Mouse (Mus musculus): ENCODE measurements around the gene Bud23. TPM values are rescaled to one million over a fixed set of nuclear protein-coding genes. Genes with fewer than 3 reads are reported as not detected.

The Bud23 gene
- polyA plus RNA-seq, 1 experiment from 2014 or later = 43.0 TPM

GRCm38 (mm10) chr5:135015497-135015896 is 49.3 kb downstream of the Bud23 start:
- ATAC-seq (ENCODE audit: low read depth) = no peak; the same call in 1 of the 2 replicates
- no peak overlapping the region for H3K4me2 ChIP-seq (ENCODE audit: low read depth, low read length)
- no peaks in the 10 kb centered on the region for H3K9me3 ChIP-seq (replicated peaks; ENCODE audit: control insufficient read depth, low read length)
- H3K27me3 ChIP-seq (ENCODE audit: control insufficient read depth, insufficient read depth, low read depth, low read length) = no peaks in the 10 kb centered on the region
- WGBS (ENCODE audit: insufficient replicate concordance) = 15% methylated on average over 7 of the region's 7 CpGs
- H3K4me1 ChIP-seq (ENCODE audit: control insufficient read depth, low read depth, low read length) = peaks cover 16% of the 10 kb centered on the region
- H3K36me3 ChIP-seq (ENCODE audit: control insufficient read depth, insufficient read depth) = no peaks in the 10 kb centered on the region
- no peak overlapping the region for H3K4me3 ChIP-seq (ENCODE audit: low read depth, low read length)
- H3K27ac ChIP-seq (ENCODE audit: low read length) = no peak overlapping the region
- no peak overlapping the region for H3K9ac ChIP-seq (ENCODE audit: low read depth, low read length)

GRCm38 (mm10) chr5:135012671-135013441 is 51.9 kb downstream of the Bud23 start:
- ATAC-seq (ENCODE audit: low read depth) = no peak
- 17% methylated on average over 16 of the region's 16 CpGs for WGBS (ENCODE audit: insufficient replicate concordance)
- Histone ChIP-seq H3K9ac (ENCODE audit: low read depth, low read length) (no peak overlapping the region), H3K4me1 (ENCODE audit: control insufficient read depth, low read depth, low read length) (peaks cover 33% of the 10 kb centered on the region), H3K36me3 (ENCODE audit: control insufficient read depth, insufficient read depth) (no peaks in the 10 kb centered on the region), H3K4me2 (ENCODE audit: low read depth, low read length) (no peak overlapping the region), H3K4me3 (ENCODE audit: low read depth, low read length) (no peak overlapping the region), H3K27ac (ENCODE audit: low read length) (no peak overlapping the region), H3K9me3 (replicated peaks; ENCODE audit: control insufficient read depth, low read length) (no peaks in the 10 kb centered on the region), H3K27me3 (ENCODE audit: control insufficient read depth, insufficient read depth, low read depth, low read length) (no peaks in the 10 kb centered on the region)

GRCm38 (mm10) chr5:135011809-135012613 is 52.7 kb downstream of the Bud23 start:
- H3K4me2 ChIP-seq (ENCODE audit: low read depth, low read length) = no peak overlapping the region
- H3K27ac ChIP-seq (ENCODE audit: low read length) = no peak overlapping the region
- no peak overlapping the region for H3K4me3 ChIP-seq (ENCODE audit: low read depth, low read length)
- H3K9ac ChIP-seq (ENCODE audit: low read depth, low read length) = no peak overlapping the region
- H3K27me3 ChIP-seq (ENCODE audit: control insufficient read depth, insufficient read depth, low read depth, low read length) = no peaks in the 10 kb centered on the region
- H3K9me3 ChIP-seq (replicated peaks; ENCODE audit: control insufficient read depth, low read length) = no peaks in the 10 kb centered on the region
- H3K4me1 ChIP-seq (ENCODE audit: control insufficient read depth, low read depth, low read length) = peaks cover 35% of the 10 kb centered on the region
- H3K36me3 ChIP-seq (ENCODE audit: control insufficient read depth, insufficient read depth) = no peaks in the 10 kb centered on the region
- ATAC-seq (ENCODE audit: low read depth) = no peak
- 62% methylated on average over 26 of the region's 26 CpGs for WGBS (ENCODE audit: insufficient replicate concordance)

- Histone ChIP-seq H3K36me3 (ENCODE audit: control insufficient read depth, insufficient read depth) (no peaks in the 10 kb centered on the region), H3K4me2 (ENCODE audit: low read depth, low read length) (no peak overlapping the region), H3K4me1 (ENCODE audit: control insufficient read depth, low read depth, low read length) (peaks cover 33% of the 10 kb centered on the region), H3K27ac (ENCODE audit: low read length) (no peak overlapping the region), H3K27me3 (ENCODE audit: control insufficient read depth, insufficient read depth, low read depth, low read length) (no peaks in the 10 kb centered on the region), H3K9ac (ENCODE audit: low read depth, low read length) (no peak overlapping the region), H3K4me3 (ENCODE audit: low read depth, low read length) (no peak overlapping the region), H3K9me3 (replicated peaks; ENCODE audit: control insufficient read depth, low read length) (no peaks in the 10 kb centered on the region)
- ATAC-seq (ENCODE audit: low read depth) = no peak
- WGBS (ENCODE audit: insufficient replicate concordance) = 79% methylated on average over 25 of the region's 25 CpGs
Observed at GRCm38 (mm10) chr5:135010841-135011743, 53.7 kb downstream of the Bud23 start.

GRCm38 (mm10) chr5:135010320-135010709 is 54.4 kb downstream of the Bud23 start:
- 46% methylated on average over 7 of the region's 7 CpGs for WGBS (ENCODE audit: insufficient replicate concordance)
- no peaks in the 10 kb centered on the region for H3K27me3 ChIP-seq (ENCODE audit: control insufficient read depth, insufficient read depth, low read depth, low read length)
- H3K36me3 ChIP-seq (ENCODE audit: control insufficient read depth, insufficient read depth) = no peaks in the 10 kb centered on the region
- H3K4me1 ChIP-seq (ENCODE audit: control insufficient read depth, low read depth, low read length) = peaks cover 33% of the 10 kb centered on the region
- peak overlapping the region; percentile 71 for H3K9ac ChIP-seq (ENCODE audit: low read depth, low read length)
- peak overlapping the region; percentile 99 for H3K4me2 ChIP-seq (ENCODE audit: low read depth, low read length)
- H3K4me3 ChIP-seq (ENCODE audit: low read depth, low read length) = peak overlapping the region; percentile 64
- H3K9me3 ChIP-seq (replicated peaks; ENCODE audit: control insufficient read depth, low read length) = no peaks in the 10 kb centered on the region
- peak overlapping the region; percentile 91 for H3K27ac ChIP-seq (ENCODE audit: low read length)
- ATAC-seq (ENCODE audit: low read depth) = no peak

GRCm38 (mm10) chr5:135009590-135010319 is 55.0 kb downstream of the Bud23 start:
- ATAC-seq (ENCODE audit: low read depth) = peak; percentile 62

GRCm38 (mm10) chr5:135008671-135009589 is 55.8 kb downstream of the Bud23 start, which contains the start of gene Abhd11:
Gene Abhd11 (plus strand): TSS chr5:135009152.
- Histone ChIP-seq H3K27me3 (ENCODE audit: control insufficient read depth, insufficient read depth, low read depth, low read length) (no peaks in the 10 kb centered on the region), H3K9ac (ENCODE audit: low read depth, low read length) (peak within 1 kb of the TSS; percentile 80), H3K36me3 (ENCODE audit: control insufficient read depth, insufficient read depth) (no peaks in the 10 kb centered on the region), H3K27ac (ENCODE audit: low read length) (peak within 1 kb of the TSS; percentile 93), H3K4me2 (ENCODE audit: low read depth, low read length) (peak within 1 kb of the TSS; percentile 99), H3K9me3 (replicated peaks; ENCODE audit: control insufficient read depth, low read length) (no peaks in the 10 kb centered on the region), H3K4me3 (ENCODE audit: low read depth, low read length) (peak within 1 kb of the TSS; percentile 64), H3K4me1 (ENCODE audit: control insufficient read depth, low read depth, low read length) (peaks cover 33% of the 10 kb centered on the region)
- peak; percentile 83 for ATAC-seq (ENCODE audit: low read depth)
- under 1% methylated on average over 52 of the region's 52 CpGs for WGBS (ENCODE audit: insufficient replicate concordance)

More at GRCm38 (mm10) chr5:135009590-135010319, 55.0 kb downstream of the Bud23 start:
- no peaks in the 10 kb centered on the region for H3K27me3 ChIP-seq (ENCODE audit: control insufficient read depth, insufficient read depth, low read depth, low read length)
- no peaks in the 10 kb centered on the region for H3K36me3 ChIP-seq (ENCODE audit: control insufficient read depth, insufficient read depth)
- H3K4me1 ChIP-seq (ENCODE audit: control insufficient read depth, low read depth, low read length) = peaks cover 33% of the 10 kb centered on the region
- H3K9ac ChIP-seq (ENCODE audit: low read depth, low read length) = peak overlapping the region; percentile 71
- H3K4me3 ChIP-seq (ENCODE audit: low read depth, low read length) = peak overlapping the region; percentile 64
- H3K4me2 ChIP-seq (ENCODE audit: low read depth, low read length) = peak overlapping the region; percentile 99
- H3K27ac ChIP-seq (ENCODE audit: low read length) = peak overlapping the region; percentile 91
- no peaks in the 10 kb centered on the region for H3K9me3 ChIP-seq (replicated peaks; ENCODE audit: control insufficient read depth, low read length)
- 0% methylated on average over 35 of the region's 37 CpGs for WGBS (ENCODE audit: insufficient replicate concordance)
